Mouse (Mus musculus) G1E (cell line): Measurements from ENCODE around the gene Gng2.

Experiments
- CTCF ChIP-seq: IDR thresholded peaks from 2 replicates; pipeline ENCODE4 v1.5.1; 2012; ENCODE audit warnings: low read depth, low read length, inconsistent platforms, mixed read lengths
- TAL1 ChIP-seq: conservative IDR thresholded peaks from 2 replicates; pipeline ENCODE4 v1.6.1; 2012; ENCODE audit warnings: low read depth, low read length, inconsistent platforms, mixed read lengths

DNA sequence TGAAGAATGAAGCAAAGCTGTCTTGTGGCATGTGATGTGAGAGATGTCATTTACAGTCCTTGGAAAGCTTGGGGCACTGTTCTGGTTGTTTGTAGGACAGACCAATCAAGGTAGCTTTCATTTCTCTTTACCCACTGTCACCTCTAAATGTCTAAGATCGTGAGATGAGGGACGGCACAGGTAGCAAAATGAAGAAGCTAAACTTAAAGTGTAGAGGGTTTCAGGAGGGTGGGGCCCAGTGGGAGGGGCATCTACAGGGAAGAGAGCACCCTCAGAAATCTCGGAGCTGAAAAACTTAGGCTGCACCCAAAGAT, 16.1 kb upstream of the Gng2 start:
- TF ChIP-seq CTCF, result no peak
- TF ChIP-seq TAL1, result no peak
